Mouse (Mus musculus): ENCODE data around the gene Uvssa. TPM values are rescaled to one million over a fixed set of nuclear protein-coding genes. Genes with fewer than 3 reads are reported as not detected.

Uvssa gene
- polyA plus RNA-seq (2021; fragmentation: Nextera tagmentation): 1.6 and 2.6 TPM in 2 replicates
- long read RNA-seq, experiment 1, partial matches to known transcripts: 0 of 6 reads
- long read RNA-seq, experiment 1, other reads (novel, unspliced or antisense): 6 of 6 reads
- long read RNA-seq, experiment 2, partial matches to known transcripts: 2 of 7 reads
- long read RNA-seq, experiment 2, other reads (novel, unspliced or antisense): 4 of 7 reads

DNA sequence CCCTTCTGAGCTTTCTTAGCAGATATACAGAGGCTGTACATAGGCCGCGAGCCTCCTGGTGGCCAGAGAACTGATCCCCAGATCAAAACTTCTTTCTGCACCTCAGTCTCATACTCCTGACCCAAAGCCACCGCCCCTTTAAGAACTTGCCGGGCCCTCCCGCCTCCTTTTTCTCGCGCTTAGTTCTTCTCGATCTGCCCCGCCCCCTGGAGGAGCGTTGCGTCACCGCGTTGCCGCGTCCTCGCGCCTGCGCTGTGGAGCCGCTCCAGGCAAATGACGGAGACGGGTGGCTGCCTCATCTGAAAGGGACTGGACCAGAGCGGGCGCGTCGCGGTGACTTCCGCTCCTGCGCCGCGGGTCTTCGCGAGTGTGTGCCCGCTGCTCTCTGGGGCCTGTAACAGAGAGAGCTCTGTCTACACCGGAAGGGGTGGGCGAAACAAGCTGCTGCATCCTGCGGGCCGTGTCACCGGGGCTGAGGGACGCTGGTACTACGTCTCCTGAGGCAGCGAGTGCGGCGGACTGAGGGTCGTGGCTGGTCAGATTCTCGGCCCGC, at the start of gene Uvssa:
Gene Uvssa, plus strand, starts transcription at position 248 of the 553 bp plus-strand sequence.

DNA sequence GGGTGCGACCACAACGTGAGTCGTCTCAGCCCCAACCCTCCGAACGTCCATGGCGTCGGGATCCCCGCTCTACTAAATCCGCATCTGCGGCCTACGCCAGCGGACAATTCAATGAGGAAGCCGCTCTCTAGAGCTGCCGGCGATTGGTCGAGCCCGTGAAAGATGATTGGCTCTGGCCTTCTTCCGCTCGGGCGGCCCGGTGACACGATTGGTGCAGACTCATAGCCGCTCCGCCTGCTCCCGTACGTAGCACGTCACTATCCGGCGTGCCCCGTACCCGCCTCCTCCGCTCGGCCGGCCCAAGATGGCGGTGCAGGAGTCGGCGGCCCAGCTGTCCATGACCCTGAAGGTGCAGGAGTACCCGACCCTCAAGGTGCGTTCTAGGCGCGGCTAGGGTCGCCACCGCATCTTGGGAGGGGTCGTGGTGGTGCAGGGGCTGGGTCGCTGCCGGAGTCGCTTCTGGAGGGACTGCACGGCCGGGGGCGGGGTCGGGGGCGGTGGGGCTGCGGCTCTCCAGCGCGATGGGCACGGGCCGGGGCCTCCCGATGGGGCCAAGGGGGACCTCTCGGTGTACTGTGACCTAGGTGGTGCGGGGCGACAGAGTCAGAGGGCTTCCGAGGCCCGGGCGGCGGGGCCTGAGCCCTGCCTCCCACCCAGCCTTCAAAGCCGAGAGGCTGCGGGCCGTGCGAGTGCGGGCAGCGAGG, 42.9 kb upstream of the Uvssa start, which contains the start of gene Maea:
Gene Maea, plus strand, starts transcription at position 237 of the 704 bp plus-strand sequence.

DNA sequence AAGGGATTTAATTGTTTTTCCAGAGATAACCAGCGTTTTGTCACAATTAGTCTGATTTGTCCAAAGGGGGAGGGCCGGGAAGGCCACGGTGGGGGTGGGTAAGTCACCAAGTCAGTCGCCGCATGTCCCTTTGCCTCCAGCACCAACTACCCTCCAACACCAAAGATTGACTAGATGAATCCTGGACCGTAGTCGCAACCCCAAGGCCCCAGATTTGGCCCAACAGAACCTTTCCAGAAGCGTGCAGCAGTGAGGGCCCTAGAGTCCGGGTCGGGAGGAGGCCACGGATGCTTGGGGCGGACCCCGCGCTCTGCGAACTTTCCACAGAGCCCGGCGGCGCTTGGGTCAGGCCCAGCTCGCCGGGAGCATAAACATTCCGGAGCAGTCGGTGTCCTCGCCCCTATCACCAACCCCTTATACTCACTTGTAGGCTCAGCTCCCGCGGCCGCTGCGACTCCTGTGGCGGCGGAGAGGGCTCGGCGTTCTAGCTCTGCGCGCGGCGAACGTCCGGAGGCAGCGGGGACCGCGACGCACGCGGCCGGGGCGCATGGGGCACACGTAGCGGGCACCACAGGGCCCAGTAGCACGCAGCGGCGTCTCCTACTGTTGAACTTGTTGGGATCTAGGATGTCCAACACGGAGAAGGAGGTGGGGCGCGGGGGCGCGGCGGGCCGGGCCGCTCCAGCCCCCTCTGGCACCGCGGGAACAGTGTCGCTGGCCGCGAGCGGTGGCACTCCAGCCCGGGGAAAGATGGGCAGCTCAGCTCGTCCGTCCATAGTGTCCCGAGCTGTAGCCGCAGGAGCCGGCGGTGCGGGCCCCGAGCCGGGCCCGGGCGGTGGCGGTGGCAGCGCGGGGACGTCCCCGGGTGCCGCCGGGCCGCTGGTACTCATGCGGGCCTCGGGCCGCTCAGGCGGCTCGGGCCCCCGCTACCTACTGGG, 55.1 kb downstream of the Uvssa start, which contains the start of gene Nkx1-1:
Gene Nkx1-1, minus strand, starts transcription at position 776 of the 938 bp plus-strand sequence.

Other genes starting within 250 kb of the Uvssa start
- gene Spon2, start 160.1 kb upstream of the Uvssa start, polyA plus RNA-seq (2021; fragmentation: Nextera tagmentation): 0.08 TPM in 1 of 2 replicates, not detected in the other
- 61.3 and 74.6 TPM in 2 replicates for gene Ctbp1, start 103.6 kb upstream of the Uvssa start, polyA plus RNA-seq (2021; fragmentation: Nextera tagmentation)
- 89.1 and 90.8 TPM in 2 replicates for gene Maea, start 43.0 kb upstream of the Uvssa start, polyA plus RNA-seq (2021; fragmentation: Nextera tagmentation)
- not detected in 2 replicates for gene Nkx1-1, start 55.4 kb downstream of the Uvssa start, polyA plus RNA-seq (2021; fragmentation: Nextera tagmentation)